Mouse (Mus musculus) embryo, embryonic 11.5 days (tissue): ENCODE data around the gene Cbfa2t3.

Source experiments
- DNase-seq: peaks from one replicate; pipeline ENCODE4 v3.0.0-alpha.2; 2012; ENCODE audit warnings: low read depth, low spot score

Gene Cbfa2t3

DNA sequence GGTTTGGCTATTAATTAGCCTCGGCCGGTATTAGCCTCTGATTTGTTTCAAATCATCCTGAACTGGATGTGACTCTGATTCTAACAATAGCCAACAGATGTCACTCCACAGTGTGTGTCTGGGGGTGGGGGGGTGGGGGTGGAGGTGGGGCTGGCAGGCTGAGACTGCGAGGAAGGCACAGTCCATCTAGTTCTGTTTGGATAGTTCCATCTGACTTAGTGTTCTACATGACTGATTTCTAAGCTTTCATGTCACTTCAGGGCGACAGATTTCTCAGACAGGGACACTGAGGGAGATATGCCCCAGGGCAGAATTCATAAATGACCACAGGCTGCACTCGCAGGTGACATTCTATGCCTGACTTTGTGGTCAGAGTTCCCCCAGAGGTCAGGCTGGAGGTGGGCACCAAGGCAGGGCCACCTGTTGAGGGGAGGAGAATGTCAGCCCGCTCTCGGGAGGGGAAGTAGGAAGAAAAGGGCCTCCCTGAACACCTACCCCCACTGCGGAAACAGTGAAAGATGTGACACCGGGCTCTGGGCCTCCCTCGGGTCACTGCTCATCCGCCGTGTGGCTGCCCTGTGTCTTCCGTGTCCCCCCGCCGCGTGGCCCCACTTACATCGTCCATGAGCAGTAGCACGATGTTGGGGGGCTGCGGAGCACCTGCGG lies 88.2 kb downstream of the Cbfa2t3 start:
- DNase-seq: peak; percentile 20

- DNase-seq: no peak
Observed at GRCm38 (mm10) chr8:122610209-122610608, 88.7 kb downstream of the Cbfa2t3 start.

DNA sequence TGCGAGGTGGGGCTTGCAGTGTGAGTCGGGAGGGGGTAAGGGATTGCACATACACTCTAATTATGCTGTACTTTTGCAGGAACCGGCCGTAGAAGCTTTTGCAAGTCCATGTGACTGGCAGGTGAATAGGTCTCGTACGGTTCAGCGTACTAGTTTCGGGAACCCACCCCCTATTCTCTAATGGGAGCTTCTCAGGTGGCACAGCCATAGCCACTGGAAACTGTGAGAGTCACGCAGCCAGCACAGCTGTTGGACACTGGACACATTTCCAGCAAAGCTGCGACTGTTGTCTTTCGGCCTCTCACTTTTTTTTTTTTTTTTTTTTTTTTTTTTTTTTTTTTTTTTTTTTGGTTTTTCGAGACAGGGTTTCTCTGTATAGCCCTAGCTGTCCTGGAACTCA lies 92.1 kb downstream of the Cbfa2t3 start:
- no peak for DNase-seq

GRCm38 (mm10) chr8:122605367-122605766 lies 93.5 kb downstream of the Cbfa2t3 start:
- no peak for DNase-seq

- no peak for DNase-seq
Observed at GRCm38 (mm10) chr8:122604640-122605039, 94.3 kb downstream of the Cbfa2t3 start.

GRCm38 (mm10) chr8:122600666-122601065 lies 98.2 kb downstream of the Cbfa2t3 start:
- DNase-seq: no peak

- no peak for DNase-seq
Observed at GRCm38 (mm10) chr8:122596031-122596430, 102.9 kb downstream of the Cbfa2t3 start.

- no peak for DNase-seq
Observed at GRCm38 (mm10) chr8:122593783-122594507, 105.0 kb downstream of the Cbfa2t3 start.

DNA sequence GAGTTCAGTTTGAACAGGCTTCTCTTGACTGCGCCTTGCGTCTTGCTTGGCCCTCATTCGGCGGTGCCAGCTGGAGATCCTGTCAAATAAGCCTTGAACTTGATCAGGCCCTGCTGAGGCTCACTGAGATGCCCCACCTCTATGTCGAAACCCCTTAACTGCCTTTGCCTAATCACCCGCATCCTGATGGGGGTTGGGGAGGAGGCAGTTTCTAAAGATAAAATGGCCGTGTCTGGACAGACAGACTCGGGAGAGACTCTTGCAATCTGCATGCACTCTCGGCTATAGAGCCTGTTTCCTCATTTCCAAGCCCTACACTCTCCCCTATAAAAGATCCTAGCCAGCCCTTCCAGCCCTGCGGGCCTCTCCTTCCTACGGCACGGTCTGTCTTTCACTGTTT lies 105.7 kb downstream of the Cbfa2t3 start:
- DNase-seq: no peak

GRCm38 (mm10) chr8:122586749-122587148 lies 112.2 kb downstream of the Cbfa2t3 start:
- no peak for DNase-seq

- no peak for DNase-seq
Observed at GRCm38 (mm10) chr8:122586171-122586570, 112.7 kb downstream of the Cbfa2t3 start.

DNA sequence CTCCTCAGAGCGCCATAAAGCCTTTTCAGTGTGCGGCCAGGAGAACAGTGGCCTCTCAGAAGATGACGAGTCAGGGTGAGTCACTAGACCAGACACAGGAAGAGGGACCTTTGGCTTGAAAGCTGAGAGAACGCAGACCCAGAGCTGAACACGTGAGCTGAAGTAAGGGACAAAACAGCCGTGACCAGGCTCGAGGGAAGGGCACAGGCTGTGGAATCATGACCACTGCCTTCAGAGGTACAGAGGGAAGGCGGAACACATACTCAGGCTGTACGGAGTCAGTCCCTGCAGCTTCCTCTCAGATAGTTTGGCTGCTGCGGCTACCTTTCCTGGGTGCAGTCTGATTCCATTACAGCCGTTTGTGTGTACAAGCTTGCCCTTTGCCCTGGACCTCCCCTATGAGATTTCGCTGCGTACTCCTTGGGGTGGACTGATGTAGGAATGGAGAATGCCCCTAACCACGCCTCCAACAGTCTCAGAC lies 113.5 kb downstream of the Cbfa2t3 start:
- no peak for DNase-seq

DNA sequence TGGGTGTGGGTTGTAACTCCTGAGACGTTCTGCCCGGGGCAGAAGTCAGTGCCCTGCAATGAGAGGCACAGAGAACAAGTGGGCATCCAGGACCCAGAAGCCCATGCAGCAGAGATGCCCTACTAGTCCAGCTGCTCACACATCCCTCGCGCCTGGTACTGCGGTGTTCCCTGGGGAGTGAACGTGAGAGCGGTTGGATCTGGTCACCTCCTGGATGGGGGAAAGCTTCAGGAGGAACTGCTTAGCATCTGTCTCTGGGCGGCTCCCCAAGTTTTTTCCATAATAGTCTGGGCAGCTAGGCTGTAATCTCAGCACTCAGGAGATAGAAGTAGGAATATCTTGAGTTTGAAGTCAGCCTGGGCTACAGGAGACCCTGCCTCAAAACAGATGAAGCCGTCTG lies 113.9 kb downstream of the Cbfa2t3 start:
- DNase-seq: no peak

DNA sequence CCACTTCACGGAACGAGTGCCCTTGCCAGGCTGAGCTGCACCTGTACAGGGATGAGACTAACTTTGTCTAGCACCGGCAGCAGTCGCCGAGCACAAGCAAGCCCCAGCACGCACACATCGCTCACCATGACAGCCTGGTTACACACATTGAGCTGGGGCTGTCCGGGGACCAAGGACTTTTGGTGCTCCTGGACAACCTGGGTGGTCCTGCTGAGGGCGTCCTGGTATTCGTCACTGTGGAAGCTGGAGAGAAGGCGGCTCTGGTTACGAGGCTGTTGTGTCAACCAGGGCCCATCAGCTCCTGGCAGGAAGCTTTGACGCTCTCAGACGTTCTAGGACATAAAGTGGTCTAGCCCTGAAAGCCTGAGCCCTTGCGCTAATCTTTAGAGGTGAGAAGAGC lies 118.0 kb downstream of the Cbfa2t3 start:
- no peak for DNase-seq

DNA sequence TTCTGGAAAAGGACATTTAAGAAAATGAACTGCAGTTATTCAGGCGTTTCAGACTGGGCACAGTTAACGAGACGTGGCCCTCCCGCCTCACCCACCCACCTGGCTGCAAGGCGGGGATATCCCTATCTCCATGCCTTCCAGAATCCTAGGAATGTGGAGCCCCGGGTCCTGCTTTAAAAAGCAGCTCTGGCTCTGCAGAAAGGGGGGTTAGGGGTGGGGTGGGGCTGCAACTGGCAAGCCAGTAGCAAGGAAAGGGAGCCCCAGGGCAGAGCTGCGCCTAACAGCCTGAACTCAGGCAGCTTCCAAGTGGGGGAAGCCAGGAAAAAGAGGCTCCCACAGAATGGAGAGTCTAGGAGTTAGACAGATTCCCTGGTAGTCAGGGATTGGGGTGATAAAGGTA lies 119.7 kb downstream of the Cbfa2t3 start:
- DNase-seq: no peak

DNA sequence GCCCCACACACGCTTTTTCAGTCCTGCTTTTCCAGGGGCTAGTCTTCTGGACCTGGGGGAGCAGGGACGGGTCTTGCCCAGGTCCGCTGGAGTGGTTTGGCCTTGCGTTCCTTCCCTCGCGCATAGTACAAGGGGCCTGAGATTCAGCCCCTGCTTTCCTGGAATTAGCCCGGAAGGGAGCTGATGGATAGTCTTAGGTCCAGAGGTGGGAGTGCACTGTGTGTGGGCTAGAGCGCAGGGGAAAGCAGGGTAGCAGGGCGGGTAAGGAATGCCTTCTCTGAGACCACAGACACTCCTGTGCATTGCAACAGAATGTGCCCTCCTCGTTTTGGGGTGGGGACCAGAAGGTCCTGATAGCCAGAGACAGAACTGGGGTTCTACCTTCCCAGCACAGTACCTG lies 121.8 kb downstream of the Cbfa2t3 start:
- no peak for DNase-seq

- DNase-seq: peak; percentile 91
Observed at GRCm38 (mm10) chr8:122576648-122577022, 122.3 kb downstream of the Cbfa2t3 start, which contains the start of gene Aprt. Aprt (minus strand) TSS chr8:122576909.

DNA sequence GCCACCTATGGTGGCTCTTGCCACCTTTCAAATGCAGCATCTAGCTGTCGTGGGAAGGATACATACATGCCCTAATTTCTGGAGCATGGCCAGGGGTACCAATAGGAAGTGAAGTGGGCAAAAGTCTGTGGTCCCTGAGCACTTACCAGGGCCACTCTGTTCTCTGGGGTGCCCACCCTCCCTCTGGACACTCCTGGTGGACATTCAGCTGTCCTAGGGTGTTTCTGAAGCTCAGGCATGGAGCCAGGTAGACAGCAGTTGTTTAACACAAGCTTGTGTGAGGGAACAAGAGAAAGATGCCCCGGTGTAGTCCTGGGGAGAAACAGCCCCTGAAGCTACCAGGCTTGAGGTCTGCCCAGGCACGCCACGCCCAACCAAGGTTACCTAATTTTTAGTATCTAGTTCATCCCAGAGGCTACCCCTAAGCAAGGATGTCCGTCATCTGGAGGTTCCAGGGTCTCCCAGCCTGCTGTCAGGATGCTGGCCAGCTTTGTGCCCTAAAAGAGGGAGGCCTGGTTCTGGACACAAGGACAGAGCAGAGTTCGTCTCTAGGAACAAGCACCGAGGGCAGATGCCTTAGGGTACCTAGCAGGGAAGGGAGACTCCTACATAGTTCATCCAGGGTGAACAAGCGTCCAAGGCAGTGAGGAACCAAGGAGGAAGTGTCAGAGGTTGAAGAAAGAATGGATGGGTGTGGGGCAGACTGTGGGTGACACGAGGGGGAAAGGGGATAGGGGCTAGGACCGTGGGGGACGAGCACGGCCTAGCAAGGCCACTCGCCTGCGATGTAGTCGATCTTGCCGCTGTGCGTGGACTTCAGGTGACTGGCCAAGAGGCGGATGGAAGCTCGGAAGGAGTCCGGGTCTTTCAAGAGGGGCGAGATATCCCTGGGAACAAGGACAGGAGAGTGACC lies 122.9 kb downstream of the Cbfa2t3 start:
- no peak for DNase-seq

DNA sequence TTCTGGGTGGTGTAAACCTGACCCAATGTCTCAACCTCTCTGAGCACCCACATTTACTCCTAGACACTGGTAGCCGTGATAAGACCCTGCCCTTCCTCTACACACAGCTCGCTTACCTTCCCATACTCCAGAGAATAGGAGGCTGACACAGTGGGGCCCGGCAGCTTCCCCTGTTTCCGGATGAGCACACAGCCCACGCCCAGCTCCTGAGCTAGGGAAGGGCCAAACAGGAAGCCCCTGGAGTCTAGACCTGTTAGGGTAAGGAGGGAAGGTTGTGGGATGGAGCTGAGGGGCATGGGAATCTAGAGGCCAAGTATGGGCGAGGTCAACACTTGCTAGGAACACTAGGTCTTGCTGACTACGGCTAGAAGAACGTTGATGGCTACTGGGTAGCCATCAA lies 123.6 kb downstream of the Cbfa2t3 start:
- no peak for DNase-seq
